Mouse (Mus musculus): ENCODE data around the gene Sgip1.

Gene Sgip1

DNA sequence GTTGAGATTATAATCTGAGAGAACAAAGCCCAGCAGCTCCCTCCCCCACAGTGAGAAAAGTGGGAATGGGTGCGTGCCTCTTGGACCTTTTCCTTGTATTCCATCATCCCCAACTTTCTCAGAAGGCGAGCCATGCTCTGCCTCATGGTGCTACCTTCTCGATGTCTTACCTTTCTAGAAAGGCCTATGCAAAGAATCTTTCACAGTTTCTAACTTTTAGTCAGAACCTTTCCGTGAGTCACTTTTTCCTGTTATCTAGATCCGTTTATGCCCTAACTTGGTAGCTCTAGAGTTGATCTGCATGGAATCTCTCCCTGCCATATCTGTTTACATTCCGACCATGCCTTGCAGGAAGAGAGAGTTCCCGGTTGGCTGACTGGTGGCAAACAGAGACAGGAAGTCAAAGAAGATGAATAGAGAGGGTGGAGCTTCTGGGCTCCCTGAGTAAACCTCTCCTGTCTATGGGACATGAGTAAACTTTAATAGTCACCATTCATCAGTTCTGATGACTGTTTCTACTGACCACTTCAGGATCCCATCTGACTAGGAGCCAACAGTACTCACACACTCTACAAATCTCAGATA, 166.8 kb downstream of the Sgip1 start:
- Histone ChIP-seq H3K4me1 (replicated peaks; ENCODE audit: low read depth, low read length) (no peaks in the 10 kb centered on the region), H3K36me3 (ENCODE audit: insufficient read depth, low read length) (no peaks in the 10 kb centered on the region), H3K9me3 (ENCODE audit: low read length) (no peaks in the 10 kb centered on the region), H3K4me3 (replicated peaks; ENCODE audit: low read length) (no peak overlapping the region), H3K27me3 (ENCODE audit: insufficient read depth, low read length) (no peaks in the 10 kb centered on the region)
- TF ChIP-seq NANOG (IDR thresholded peaks at IDR 0.05; ENCODE audit: borderline replicate concordance, low read length) (no peak), CTCF (conservative IDR thresholded peaks at IDR 0.05; ENCODE audit: low read length) (no peak), POU5F1 (IDR thresholded peaks at IDR 0.05; ENCODE audit: borderline replicate concordance, low read length) (no peak)

- TF ChIP-seq POU5F1 (IDR thresholded peaks at IDR 0.05; ENCODE audit: borderline replicate concordance, low read length), result no peak
- TF ChIP-seq CTCF (conservative IDR thresholded peaks at IDR 0.05; ENCODE audit: low read length), result no peak
- no peak for TF ChIP-seq NANOG (IDR thresholded peaks at IDR 0.05; ENCODE audit: borderline replicate concordance, low read length)
- Histone ChIP-seq H3K4me3 (replicated peaks; ENCODE audit: low read length) (no peak overlapping the region), H3K9me3 (ENCODE audit: low read length) (no peaks in the 10 kb centered on the region), H3K4me1 (replicated peaks; ENCODE audit: low read depth, low read length) (no peaks in the 10 kb centered on the region), H3K27me3 (ENCODE audit: insufficient read depth, low read length) (no peaks in the 10 kb centered on the region), H3K36me3 (ENCODE audit: insufficient read depth, low read length) (no peaks in the 10 kb centered on the region)
Observed at GRCm38 (mm10) chr4:102910191-102910590, 169.1 kb downstream of the Sgip1 start.

DNA sequence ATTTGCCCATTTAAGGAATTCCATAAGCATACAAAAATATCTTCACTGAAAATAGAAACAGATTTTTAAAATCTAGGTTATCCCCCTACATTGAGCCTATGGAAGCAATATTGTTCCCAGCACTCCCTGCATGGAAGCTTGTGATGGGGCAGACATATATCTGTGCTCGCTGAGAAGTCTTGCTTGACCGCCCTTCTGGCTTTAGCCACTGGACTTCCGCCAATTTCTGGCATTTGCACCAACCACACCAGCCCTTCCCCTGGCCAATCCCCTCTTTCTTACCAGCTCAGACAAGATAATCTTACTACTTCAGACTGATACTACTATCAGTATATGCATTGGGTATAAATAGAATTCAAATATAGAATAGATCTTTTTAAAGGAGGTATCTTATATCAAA, 172.1 kb downstream of the Sgip1 start:
- TF ChIP-seq POU5F1 (IDR thresholded peaks at IDR 0.05; ENCODE audit: borderline replicate concordance, low read length), result no peak
- TF ChIP-seq NANOG (IDR thresholded peaks at IDR 0.05; ENCODE audit: borderline replicate concordance, low read length), result no peak
- TF ChIP-seq CTCF (conservative IDR thresholded peaks at IDR 0.05; ENCODE audit: low read length), result no peak
- Histone ChIP-seq H3K4me1 (replicated peaks; ENCODE audit: low read depth, low read length) (peaks cover 6% of the 10 kb centered on the region), H3K36me3 (ENCODE audit: insufficient read depth, low read length) (no peaks in the 10 kb centered on the region), H3K4me3 (replicated peaks; ENCODE audit: low read length) (no peak overlapping the region), H3K9me3 (ENCODE audit: low read length) (peaks cover 4% of the 10 kb centered on the region; the same call in 1 of the 2 replicates), H3K27me3 (ENCODE audit: insufficient read depth, low read length) (no peaks in the 10 kb centered on the region)

GRCm38 (mm10) chr4:102913700-102914327, 172.7 kb downstream of the Sgip1 start:
- peaks cover 4% of the 10 kb centered on the region; the same call in 1 of the 2 replicates for H3K9me3 ChIP-seq (ENCODE audit: low read length)
- H3K4me3 ChIP-seq (replicated peaks; ENCODE audit: low read length), result no peak overlapping the region
- no peak for TF ChIP-seq POU5F1 (IDR thresholded peaks at IDR 0.05; ENCODE audit: borderline replicate concordance, low read length)
- TF ChIP-seq CTCF (conservative IDR thresholded peaks at IDR 0.05; ENCODE audit: low read length), result no peak
- TF ChIP-seq NANOG (IDR thresholded peaks at IDR 0.05; ENCODE audit: borderline replicate concordance, low read length), result no peak
- no peaks in the 10 kb centered on the region for H3K36me3 ChIP-seq (ENCODE audit: insufficient read depth, low read length)
- H3K27me3 ChIP-seq (ENCODE audit: insufficient read depth, low read length), result no peaks in the 10 kb centered on the region
- H3K4me1 ChIP-seq (replicated peaks; ENCODE audit: low read depth, low read length), result peaks cover 12% of the 10 kb centered on the region

DNA sequence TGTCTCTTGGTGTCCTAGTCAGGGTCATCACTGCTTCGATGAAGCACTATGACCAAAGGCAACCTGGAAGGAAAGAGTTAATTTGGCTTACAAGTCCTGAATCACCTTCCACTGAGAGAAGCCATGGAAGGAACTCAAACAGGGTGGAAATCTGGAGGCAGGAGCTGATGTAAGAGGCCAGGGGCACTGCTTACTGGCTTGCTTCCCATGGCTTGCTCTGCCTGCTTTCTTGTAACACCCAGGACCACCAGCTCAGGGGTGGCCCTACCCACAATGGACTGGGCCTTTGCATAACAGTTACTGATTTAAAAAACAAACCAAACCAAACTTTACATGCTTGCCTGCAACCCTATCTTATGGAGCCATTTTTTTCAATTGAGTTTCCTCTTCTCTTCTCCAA, 177.1 kb downstream of the Sgip1 start:
- Histone ChIP-seq H3K4me3 (replicated peaks; ENCODE audit: low read length) (no peak overlapping the region), H3K36me3 (ENCODE audit: insufficient read depth, low read length) (no peaks in the 10 kb centered on the region), H3K27me3 (ENCODE audit: insufficient read depth, low read length) (no peaks in the 10 kb centered on the region), H3K4me1 (replicated peaks; ENCODE audit: low read depth, low read length) (peaks cover 12% of the 10 kb centered on the region), H3K9me3 (ENCODE audit: low read length) (peaks cover 9% of the 10 kb centered on the region; the same call in 1 of the 2 replicates)
- TF ChIP-seq CTCF (conservative IDR thresholded peaks at IDR 0.05; ENCODE audit: low read length) (no peak), NANOG (IDR thresholded peaks at IDR 0.05; ENCODE audit: borderline replicate concordance, low read length) (no peak), POU5F1 (IDR thresholded peaks at IDR 0.05; ENCODE audit: borderline replicate concordance, low read length) (no peak)

GRCm38 (mm10) chr4:102929491-102929890, 188.4 kb downstream of the Sgip1 start:
- Histone ChIP-seq H3K4me3 (replicated peaks; ENCODE audit: low read length) (no peak overlapping the region), H3K36me3 (ENCODE audit: insufficient read depth, low read length) (no peaks in the 10 kb centered on the region), H3K9me3 (ENCODE audit: low read length) (no peaks in the 10 kb centered on the region), H3K27me3 (ENCODE audit: insufficient read depth, low read length) (no peaks in the 10 kb centered on the region), H3K4me1 (replicated peaks; ENCODE audit: low read depth, low read length) (no peaks in the 10 kb centered on the region)
- no peak for TF ChIP-seq NANOG (IDR thresholded peaks at IDR 0.05; ENCODE audit: borderline replicate concordance, low read length)
- TF ChIP-seq POU5F1 (IDR thresholded peaks at IDR 0.05; ENCODE audit: borderline replicate concordance, low read length), result no peak
- TF ChIP-seq CTCF (conservative IDR thresholded peaks at IDR 0.05; ENCODE audit: low read length), result no peak

DNA sequence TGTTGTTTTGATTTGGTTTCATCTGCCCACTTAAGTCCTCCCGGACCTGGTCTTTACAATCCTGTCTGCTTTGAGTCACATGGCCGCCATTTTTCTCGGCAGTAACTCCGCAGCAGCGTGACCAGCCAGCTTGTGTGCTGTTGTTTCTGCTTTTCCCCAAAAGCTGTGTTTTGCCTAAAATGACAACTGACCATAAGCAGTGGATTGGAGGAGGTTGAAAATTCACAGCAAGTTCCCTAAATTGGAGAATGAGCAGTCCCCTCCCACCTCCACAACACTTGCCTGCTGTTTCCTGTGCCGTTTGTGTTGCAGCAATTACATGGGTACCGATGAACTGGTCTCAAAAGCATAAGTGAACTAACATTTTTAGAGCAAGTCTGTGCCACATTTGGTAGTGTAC, 189.6 kb downstream of the Sgip1 start:
- no peaks in the 10 kb centered on the region for H3K4me1 ChIP-seq (replicated peaks; ENCODE audit: low read depth, low read length)
- no peak overlapping the region for H3K4me3 ChIP-seq (replicated peaks; ENCODE audit: low read length)
- no peaks in the 10 kb centered on the region for H3K36me3 ChIP-seq (ENCODE audit: insufficient read depth, low read length)
- H3K27me3 ChIP-seq (ENCODE audit: insufficient read depth, low read length), result no peaks in the 10 kb centered on the region
- H3K9me3 ChIP-seq (ENCODE audit: low read length), result no peaks in the 10 kb centered on the region
- no peak for TF ChIP-seq POU5F1 (IDR thresholded peaks at IDR 0.05; ENCODE audit: borderline replicate concordance, low read length)
- no peak for TF ChIP-seq NANOG (IDR thresholded peaks at IDR 0.05; ENCODE audit: borderline replicate concordance, low read length)
- TF ChIP-seq CTCF (conservative IDR thresholded peaks at IDR 0.05; ENCODE audit: low read length), result no peak

DNA sequence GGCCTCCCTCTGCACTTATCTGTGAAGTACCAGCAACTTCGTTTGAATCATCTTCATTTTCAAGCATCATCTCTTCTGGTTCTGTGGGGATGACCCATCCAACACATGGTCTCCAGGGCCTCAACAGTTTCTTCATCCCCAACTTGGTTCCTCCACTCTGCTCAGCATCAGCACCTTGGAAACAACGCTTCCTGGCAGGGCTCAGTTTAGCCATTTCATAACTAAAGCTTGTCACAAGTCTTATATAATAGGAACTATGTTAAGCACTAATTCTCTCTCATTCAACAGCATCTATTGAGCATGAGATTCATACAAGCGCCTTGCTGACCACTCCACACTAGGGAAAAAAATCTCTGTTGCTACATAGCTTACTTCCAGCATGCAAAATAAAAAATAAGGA, 199.2 kb downstream of the Sgip1 start:
- Histone ChIP-seq H3K4me3 (replicated peaks; ENCODE audit: low read length) (no peak overlapping the region), H3K36me3 (ENCODE audit: insufficient read depth, low read length) (no peaks in the 10 kb centered on the region), H3K9me3 (ENCODE audit: low read length) (0 out of 2 replicates have a peak, but pooled peaks cover 3% of the 10 kb centered on the region), H3K4me1 (replicated peaks; ENCODE audit: low read depth, low read length) (no peaks in the 10 kb centered on the region), H3K27me3 (ENCODE audit: insufficient read depth, low read length) (no peaks in the 10 kb centered on the region)
- TF ChIP-seq CTCF (conservative IDR thresholded peaks at IDR 0.05; ENCODE audit: low read length) (no peak), POU5F1 (IDR thresholded peaks at IDR 0.05; ENCODE audit: borderline replicate concordance, low read length) (no peak), NANOG (IDR thresholded peaks at IDR 0.05; ENCODE audit: borderline replicate concordance, low read length) (no peak)
